ENCODE assay signal across 17 mouse cellular contexts in the genomic region with DNA sequence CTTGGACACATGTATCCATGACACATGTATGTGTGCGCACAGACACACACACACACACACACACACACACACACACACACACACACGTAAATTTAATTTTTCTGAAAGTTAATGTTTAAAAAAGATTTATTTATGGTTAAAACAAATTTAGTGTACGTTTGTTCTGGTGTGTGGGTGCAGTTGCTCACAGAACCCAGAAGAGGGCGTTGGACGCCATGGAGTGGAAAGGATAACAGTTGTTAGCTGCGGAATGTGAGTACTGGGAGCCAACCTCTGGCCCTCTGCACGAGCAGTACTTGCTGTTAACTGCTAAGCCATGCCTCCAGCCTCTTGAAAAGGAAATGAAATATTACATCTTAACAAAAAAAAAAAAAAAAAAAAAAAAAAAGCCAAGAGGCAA. TPM values are rescaled to one million over a fixed set of nuclear protein-coding genes. Genes with fewer than 3 reads are reported as not detected.
A peak's percentile ranks its signal among the peaks of the same experiment; 100 is the strongest.
DNase-seq lines count a peak whose midpoint lies in the region; ATAC-seq and TF ChIP-seq lines count a peak whose summit lies in the region.
"Had no signal": no experiment of that assay in that cellular context is flagged by ENCODE, and none has a peak within 500 bp of the region (broad histone marks: within the 10 kb centered on the region; RNA-seq: fewer than 3 reads in every experiment).

A gene (plus strand): TSS at position 263 of the 400 bp plus-strand sequence.

- TF ChIP-seq POLR2A in testis, adult 2 months (IDR thresholded peaks at IDR 0.05; ENCODE audit: control insufficient read depth, low read depth, low read length): no peak

- H3K36me3 ChIP-seq in testis, adult 2 months (ENCODE audit: control insufficient read depth, insufficient read depth, low read length): no peaks in the 10 kb centered on the region
- no peaks in the 10 kb centered on the region for H3K36me3 ChIP-seq in ES-E14 (ENCODE audit: control insufficient read depth, insufficient read depth, low read length, poor library complexity, severe bottlenecking)
- no peaks in the 10 kb centered on the region for H3K36me3 ChIP-seq in neural tube, embryonic 15.5 days
- H3K36me3 ChIP-seq: forebrain, embryonic 12.5 days; hindbrain, embryonic 15.5 days; kidney, embryonic 15.5 days; liver, embryonic 13.5 days had no signal

- peaks cover 11% of the 10 kb centered on the region for H3K4me1 ChIP-seq in testis, adult 2 months (ENCODE audit: control insufficient read depth, insufficient read depth, low read length)
- H3K4me1 ChIP-seq in ES-E14 (ENCODE audit: control insufficient read depth in 2 of 2, insufficient read depth in 2 of 2, low read length in 2 of 2, poor library complexity in 1 of 2): peaks cover 0 to 3% of the 10 kb centered on the region in 2 experiments; a peak in 1 of 4 replicates
- H3K4me1 ChIP-seq in neural tube, embryonic 15.5 days: peaks cover 19% of the 10 kb centered on the region

- no peaks in the 10 kb centered on the region for H3K9me3 ChIP-seq in ES-E14 (ENCODE audit: control insufficient read depth, insufficient read depth, low read depth, low read length)
- no peaks in the 10 kb centered on the region for H3K9me3 ChIP-seq in neural tube, embryonic 15.5 days (replicated peaks)
- H3K9me3 ChIP-seq: forebrain, embryonic 12.5 days; hindbrain, embryonic 15.5 days; kidney, embryonic 15.5 days; liver, embryonic 13.5 days had no signal

- in situ Hi-C loops in ES-E14 (cut with MboI; ENCODE audit: low sequenced_read_pairs in 2 of 2, unreplicated experiment in 2 of 2): no loop called here

- no peak for ATAC-seq in neural tube, embryonic 15.5 days (ENCODE audit: low FRiP score)

- no peak within 1 kb of the TSS for H3K9ac ChIP-seq in ES-E14 (ENCODE audit: insufficient read depth, low read depth, low read length, poor library complexity, severe bottlenecking)
- no peak within 1 kb of the TSS for H3K9ac ChIP-seq in neural tube, embryonic 15.5 days (replicated peaks)
- H3K9ac ChIP-seq: forebrain, embryonic 12.5 days; hindbrain, embryonic 15.5 days; kidney, embryonic 15.5 days; liver, embryonic 13.5 days had no signal

- 69% methylated on average over 7 of the region's 7 CpGs for WGBS in neural tube, embryonic 15.5 days

- TF ChIP-seq CTCF in layer of hippocampus, adult 2 months (conservative IDR thresholded peaks at IDR 0.05): peak; percentile 53
- TF ChIP-seq CTCF in testis, adult 2 months (IDR thresholded peaks at IDR 0.05; ENCODE audit: control insufficient read depth, insufficient read depth, insufficient replicate concordance, low read depth, low read length): peak; percentile 45; the same call in 1 of the 2 replicates

- H3K4me3 ChIP-seq in layer of hippocampus, adult 2 months: no peak within 1 kb of the TSS
- peak within 1 kb of the TSS; percentile 27 for H3K4me3 ChIP-seq in testis, adult 2 months (ENCODE audit: control insufficient read depth, low read depth, low read length)
- no peak within 1 kb of the TSS for H3K4me3 ChIP-seq in ES-E14 (ENCODE audit: insufficient read depth in 1 of 2, low read depth in 1 of 2, low read length in 2 of 2, poor library complexity in 1 of 2, severe bottlenecking in 1 of 2)
- H3K4me3 ChIP-seq in neural tube, embryonic 15.5 days (replicated peaks): no peak within 1 kb of the TSS
- H3K4me3 ChIP-seq: forebrain, embryonic 12.5 days; hindbrain, embryonic 15.5 days; kidney, embryonic 15.5 days; liver, embryonic 13.5 days had no signal

- no peak within 1 kb of the TSS for H3K27ac ChIP-seq in layer of hippocampus, adult 2 months
- no peak within 1 kb of the TSS for H3K27ac ChIP-seq in testis, adult 2 months (ENCODE audit: control insufficient read depth, insufficient read depth, low read depth, low read length)
- no peak within 1 kb of the TSS for H3K27ac ChIP-seq in ES-E14 (ENCODE audit: insufficient read depth, low read depth, low read length, poor library complexity, severe bottlenecking)
- H3K27ac ChIP-seq in neural tube, embryonic 15.5 days (replicated peaks): no peak within 1 kb of the TSS
- H3K27ac ChIP-seq: forebrain, embryonic 12.5 days; hindbrain, embryonic 15.5 days; kidney, embryonic 15.5 days; liver, embryonic 13.5 days had no signal

- no peak for DNase-seq in layer of hippocampus, adult 2 months (ENCODE audit: low spot score in 2 of 2)
- DNase-seq in layer of hippocampus, postnatal 14 days (ENCODE audit: low spot score in 2 of 2): no peak
- no peak for DNase-seq in testis, postnatal 10 days (ENCODE audit: low spot score)
- DNase-seq in ES-E14 (ENCODE audit: low read depth, low spot score): peak; percentile 38
- no peak for DNase-seq in urinary bladder, postnatal 10 days (ENCODE audit: low spot score)
- DNase-seq: adrenal gland, postnatal 14 days; cerebellum, postnatal 10 days; embryo, embryonic 11 days; gastrocnemius, postnatal 10 days; heart, postnatal 14 days; liver, embryonic 13.5 days; midbrain, embryonic 14.5 days had no signal

- no peak within 1 kb of the TSS for H3K4me2 ChIP-seq in neural tube, embryonic 15.5 days
- H3K4me2 ChIP-seq: forebrain, embryonic 12.5 days; hindbrain, embryonic 15.5 days; kidney, embryonic 15.5 days; liver, embryonic 13.5 days had no signal

- H3K27me3 ChIP-seq in testis, adult 2 months (ENCODE audit: control insufficient read depth, insufficient read depth, low read length): no peaks in the 10 kb centered on the region
- peaks cover 24% of the 10 kb centered on the region for H3K27me3 ChIP-seq in neural tube, embryonic 15.5 days (replicated peaks)

TF ChIP-seq in ES-E14, 5 proteins besides CTCF, POLR2A, EP300 and RAD21:
- TF ChIP-seq HCFC1 (IDR thresholded peaks at IDR 0.05; ENCODE audit: borderline replicate concordance, insufficient read depth, low read length) (no peak), ZNF384 (IDR thresholded peaks at IDR 0.05; ENCODE audit: low read depth, low read length) (peak; percentile 55; the same call in 1 of the 2 replicates), ZC3H11A (IDR thresholded peaks at IDR 0.05; ENCODE audit: borderline replicate concordance, low read depth, low read length) (0 out of 2 replicates have a peak, but pooled peaks have one; percentile 20), CHD2 (IDR thresholded peaks at IDR 0.05; ENCODE audit: low read depth, low read length) (no peak), MAFK (IDR thresholded peaks at IDR 0.05; ENCODE audit: insufficient read depth, low read depth, low read length) (no peak)

RNA-seq across cellular contexts. Expression of the gene that starts here (rescaled TPM):
- total RNA-seq in layer of hippocampus, adult 2 months (2021): 1 to 10 TPM; 2.2 to 2.9 TPM
- 1 to 10 TPM in 1 of 2 experiments, under 1 TPM in 1; 0.74 to 1.5 TPM for total RNA-seq in layer of hippocampus, postnatal 14 days (2021)
- polyA plus RNA-seq in testis, adult 2 months (2012; rRNA removed): 40.0 and 43.5 TPM in 2 replicates
- total RNA-seq in ES-E14 (2012; rRNA removed): 1.1 and 2.0 TPM in 2 replicates
- polyA plus RNA-seq in neural tube, embryonic 15.5 days (2015; fragmentation: Nextera tagmentation; extraction: Ambion mirVana): 2.6 and 3.5 TPM in 2 replicates
